Mouse (Mus musculus) intestine, embryonic 16.5 days (tissue): ENCODE data around the gene Orc6. TPM values are rescaled to one million over a fixed set of nuclear protein-coding genes. Genes with fewer than 3 reads are reported as not detected.

ENCODE experiments used
- ATAC-seq: fragments of 200-750 bp; cut with Nextera tagmentation; 2 replicates; pipeline ENCODE4 v1.8.0; 2017; ENCODE audit warnings: moderate TSS enrichment, moderate library complexity
- H3K27ac ChIP-seq: fragments of 300-500 bp; sonication (generic); 2 replicates; pipeline ENCODE4 v1.5.1; 2014; ENCODE audit warnings: mild to moderate bottlenecking, low read length
- H3K27me3 ChIP-seq: fragments of 300-500 bp; sonication (generic); replicated peaks from 2 replicates; pipeline ENCODE4 v1.6.1; 2014; ENCODE audit warnings: low read length, control low read depth, mixed read lengths; ENCODE audit not compliant: control insufficient read depth, insufficient read depth
- H3K36me3 ChIP-seq: fragments of 300-500 bp; sonication (generic); 2 replicates; pipeline ENCODE4 v1.6.1; 2014; ENCODE audit warnings: low read length, control low read depth; ENCODE audit not compliant: control insufficient read depth, insufficient read depth
- H3K4me1 ChIP-seq: fragments of 300-500 bp; sonication (generic); 2 replicates; pipeline ENCODE4 v1.6.1; 2014; ENCODE audit warnings: low read length, control low read depth, mixed read lengths; ENCODE audit not compliant: control insufficient read depth, insufficient read depth
- H3K4me2 ChIP-seq: fragments of 300-500 bp; sonication (generic); 2 replicates; pipeline ENCODE4 v1.6.1; 2014; ENCODE audit warnings: low read depth, low read length, control low read depth
- H3K4me3 ChIP-seq: fragments of 300-500 bp; sonication (generic); 2 replicates; pipeline ENCODE4 v1.5.1; 2014; ENCODE audit warnings: mild to moderate bottlenecking, low read length
- H3K9ac ChIP-seq: fragments of 300-500 bp; sonication (generic); 2 replicates; pipeline ENCODE4 v1.6.1; 2014; ENCODE audit warnings: low read depth, low read length
- H3K9me3 ChIP-seq: fragments of 300-500 bp; sonication (generic); 2 replicates; pipeline ENCODE4 v1.6.1; 2016; ENCODE audit warnings: low read length, control low read depth; ENCODE audit not compliant: control insufficient read depth
- WGBS: fragments of 180-500 bp; shearing (Covaris S2); extraction: QIAGEN DNeasy Blood & Tissue Kit; methylation state at CpG from one replicate; pipeline ENCODE4 v1.1.7; 2014; 5-methylcytosine and 5-hydroxymethylcytosine counted together
- polyA plus RNA-seq: library from polyadenylated mRNA; unstranded; fragments of >200 nt; fragmentation: Nextera tagmentation; extraction: Ambion mirVana; gene quantifications from 2 replicates; pipeline ENCODE4 v1.2.1, GENCODE M21; 2015

The Orc6 gene
- polyA plus RNA-seq, 1 experiment from 2014 or later, result 84.6 TPM

DNA sequence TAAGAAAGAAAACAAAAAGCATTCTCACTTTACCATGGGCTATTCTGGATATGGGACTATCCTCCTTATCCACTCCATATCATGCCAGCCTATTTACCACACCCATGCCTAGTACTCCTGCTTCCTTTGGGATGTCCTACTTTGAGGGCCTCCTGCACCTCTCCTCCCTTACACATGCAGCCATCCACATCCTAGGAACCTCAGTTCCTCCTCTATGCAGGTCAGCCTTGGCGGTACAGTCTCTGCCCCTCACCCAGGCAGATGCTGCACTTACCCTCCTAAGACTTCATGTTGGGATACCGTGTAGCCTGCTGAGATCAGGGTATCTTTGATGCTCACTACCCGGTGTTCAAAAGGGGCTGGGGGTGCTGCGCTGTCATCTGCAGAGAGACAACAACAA, 53.9 kb downstream of the Orc6 start:
- no peak overlapping the region for H3K9ac ChIP-seq
- no peaks in the 10 kb centered on the region for H3K27me3 ChIP-seq
- no peak overlapping the region for H3K4me2 ChIP-seq
- no peak for ATAC-seq
- H3K9me3 ChIP-seq, result no peaks in the 10 kb centered on the region
- no peak overlapping the region for H3K4me3 ChIP-seq
- H3K36me3 ChIP-seq, result no peaks in the 10 kb centered on the region
- H3K27ac ChIP-seq, result no peak overlapping the region
- no peaks in the 10 kb centered on the region for H3K4me1 ChIP-seq
- WGBS, result 80% methylated on average over 4 of the region's 4 CpGs

Other genes starting within 250 kb of the Orc6 start
- gene Fbxw9, start 239.6 kb upstream of the Orc6 start, polyA plus RNA-seq, result 28.2 and 30.7 TPM in 2 replicates
- not detected in 2 replicates for gene Gm5741, start 231.7 kb upstream of the Orc6 start, polyA plus RNA-seq
- 56.0 and 57.4 TPM in 2 replicates for gene Dhps, start 227.9 kb upstream of the Orc6 start, polyA plus RNA-seq
- 138 and 146 TPM in 2 replicates for gene Wdr83os, start 218.9 kb upstream of the Orc6 start, polyA plus RNA-seq
- gene Wdr83, start 218.3 kb upstream of the Orc6 start, polyA plus RNA-seq, result 39.7 and 43.8 TPM in 2 replicates
- 72.4 and 85.5 TPM in 2 replicates for gene Man2b1, start 216.4 kb upstream of the Orc6 start, polyA plus RNA-seq
- 2.5 and 2.7 TPM in 2 replicates for gene Zfp791, start 176.5 kb upstream of the Orc6 start, polyA plus RNA-seq
- not detected in 2 replicates for gene Cks1brt, start 147.7 kb upstream of the Orc6 start, polyA plus RNA-seq
- not detected in 2 replicates for gene Olfr371, start 73.6 kb upstream of the Orc6 start, polyA plus RNA-seq
- gene Vps35, start 170 bp downstream of the Orc6 start, polyA plus RNA-seq, result 196 and 202 TPM in 2 replicates
- 17.8 and 19.9 TPM in 2 replicates for gene Mylk3, start 86.7 kb downstream of the Orc6 start, polyA plus RNA-seq
- gene 4921524J17Rik, start 133.2 kb downstream of the Orc6 start, polyA plus RNA-seq, result 32.6 and 33.2 TPM in 2 replicates
- 12.0 and 12.4 TPM in 2 replicates for gene Gpt2, start 192.9 kb downstream of the Orc6 start, polyA plus RNA-seq